ENCODE assay signal across 15 mouse cellular contexts in genomic region chr9:41541327-41541726, GRCm38 (mm10).
DNase-seq lines count a peak whose midpoint lies in the region; ATAC-seq and TF ChIP-seq lines count a peak whose summit lies in the region.
"Had no signal": no experiment of that assay in that cellular context is flagged by ENCODE, and none has a peak within 500 bp of the region (broad histone marks: within the 10 kb centered on the region; RNA-seq: fewer than 3 reads in every experiment).

No protein-coding gene starts in this region.

- H3K4me2 ChIP-seq in hindbrain, postnatal 0 days (ENCODE audit: low read depth, low read length): no peak overlapping the region
- no peak overlapping the region for H3K4me2 ChIP-seq in forebrain, embryonic 16.5 days (ENCODE audit: low read length)
- H3K4me2 ChIP-seq in hindbrain, embryonic 15.5 days: no peak overlapping the region
- H3K4me2 ChIP-seq in neural tube, embryonic 15.5 days: peak overlapping the region; percentile 11; the same call in 1 of the 2 replicates
- no peak overlapping the region for H3K4me2 ChIP-seq in intestine, embryonic 16.5 days (ENCODE audit: low read depth, low read length)
- H3K4me2 ChIP-seq: limb, embryonic 13.5 days; liver, embryonic 15.5 days had no signal

- DNase-seq in hindbrain, embryonic 10.5 days (ENCODE audit: low spot score): no peak
- DNase-seq in hindbrain, postnatal 0 days (ENCODE audit: low spot score): no peak
- DNase-seq in liver: no peak
- DNase-seq: B cell, adult 2 months; cerebellum, adult 9-10 months; kidney, adult 18-20 months; spleen, adult 18-20 months; thymus, postnatal 4 days had no signal

- ATAC-seq in hindbrain, postnatal 0 days: no peak
- no peak for ATAC-seq in forebrain, embryonic 16.5 days
- ATAC-seq in hindbrain, embryonic 15.5 days (ENCODE audit: low FRiP score, low read depth): peak; percentile 51; the same call in 1 of the 2 replicates
- peak; percentile 50; the same call in 1 of the 2 replicates for ATAC-seq in neural tube, embryonic 15.5 days (ENCODE audit: low FRiP score)
- no peak for ATAC-seq in intestine, embryonic 16.5 days

- no peaks in the 10 kb centered on the region for H3K9me3 ChIP-seq in hindbrain, embryonic 10.5 days
- no peaks in the 10 kb centered on the region for H3K9me3 ChIP-seq in hindbrain, postnatal 0 days (ENCODE audit: low read length)
- no peaks in the 10 kb centered on the region for H3K9me3 ChIP-seq in forebrain, embryonic 16.5 days (ENCODE audit: control insufficient read depth, low read length)
- H3K9me3 ChIP-seq in hindbrain, embryonic 15.5 days: no peaks in the 10 kb centered on the region
- H3K9me3 ChIP-seq in neural tube, embryonic 15.5 days (replicated peaks): no peaks in the 10 kb centered on the region
- no peaks in the 10 kb centered on the region for H3K9me3 ChIP-seq in intestine, embryonic 16.5 days (ENCODE audit: control insufficient read depth, low read length)
- H3K9me3 ChIP-seq: limb, embryonic 13.5 days; liver, embryonic 15.5 days had no signal

- no peaks in the 10 kb centered on the region for H3K4me1 ChIP-seq in hindbrain, embryonic 10.5 days (replicated peaks)
- no peaks in the 10 kb centered on the region for H3K4me1 ChIP-seq in hindbrain, postnatal 0 days (ENCODE audit: insufficient read depth, low read length)
- no peaks in the 10 kb centered on the region for H3K4me1 ChIP-seq in forebrain, embryonic 16.5 days (replicated peaks; ENCODE audit: control insufficient read depth, insufficient read depth, low read length)
- H3K4me1 ChIP-seq in hindbrain, embryonic 15.5 days (replicated peaks): peaks cover 13% of the 10 kb centered on the region
- peaks cover 11% of the 10 kb centered on the region for H3K4me1 ChIP-seq in neural tube, embryonic 15.5 days
- no peaks in the 10 kb centered on the region; the same call in 1 of the 2 replicates for H3K4me1 ChIP-seq in intestine, embryonic 16.5 days (ENCODE audit: control insufficient read depth, insufficient read depth, low read length)
- H3K4me1 ChIP-seq: limb, embryonic 13.5 days; liver, embryonic 15.5 days had no signal

- WGBS in hindbrain, embryonic 10.5 days: 74% methylated on average over 6 of the region's 6 CpGs
- WGBS in hindbrain, postnatal 0 days: 36% methylated on average over 6 of the region's 6 CpGs
- WGBS in forebrain, embryonic 16.5 days: 75% methylated on average over 6 of the region's 6 CpGs
- 39% methylated on average over 6 of the region's 6 CpGs for WGBS in hindbrain, embryonic 15.5 days
- WGBS in neural tube, embryonic 15.5 days: 30% methylated on average over 6 of the region's 6 CpGs
- WGBS in intestine, embryonic 16.5 days: 75% methylated on average over 6 of the region's 6 CpGs

- no peaks in the 10 kb centered on the region for H3K27me3 ChIP-seq in hindbrain, embryonic 10.5 days (ENCODE audit: insufficient read depth, poor library complexity, severe bottlenecking)
- H3K27me3 ChIP-seq in hindbrain, postnatal 0 days (ENCODE audit: insufficient read depth, low read length): no peaks in the 10 kb centered on the region
- no peaks in the 10 kb centered on the region for H3K27me3 ChIP-seq in forebrain, embryonic 16.5 days (replicated peaks; ENCODE audit: control insufficient read depth, insufficient read depth, low read length)
- H3K27me3 ChIP-seq in hindbrain, embryonic 15.5 days: no peaks in the 10 kb centered on the region
- H3K27me3 ChIP-seq in neural tube, embryonic 15.5 days (replicated peaks): no peaks in the 10 kb centered on the region
- no peaks in the 10 kb centered on the region for H3K27me3 ChIP-seq in intestine, embryonic 16.5 days (replicated peaks; ENCODE audit: control insufficient read depth, insufficient read depth, low read length)
- H3K27me3 ChIP-seq: limb, embryonic 13.5 days; liver, embryonic 15.5 days had no signal

- no peak overlapping the region for H3K9ac ChIP-seq in hindbrain, postnatal 0 days (replicated peaks; ENCODE audit: low read length)
- H3K9ac ChIP-seq in forebrain, embryonic 16.5 days (replicated peaks; ENCODE audit: low read depth, low read length): no peak overlapping the region
- H3K9ac ChIP-seq in hindbrain, embryonic 15.5 days: no peak overlapping the region
- no peak overlapping the region for H3K9ac ChIP-seq in neural tube, embryonic 15.5 days (replicated peaks)
- H3K9ac ChIP-seq in intestine, embryonic 16.5 days (ENCODE audit: low read depth, low read length): no peak overlapping the region
- H3K9ac ChIP-seq: limb, embryonic 13.5 days; liver, embryonic 15.5 days had no signal

- H3K4me3 ChIP-seq in hindbrain, embryonic 10.5 days: no peak overlapping the region
- no peak overlapping the region for H3K4me3 ChIP-seq in hindbrain, postnatal 0 days (ENCODE audit: low read length)
- H3K4me3 ChIP-seq in forebrain, embryonic 16.5 days (replicated peaks; ENCODE audit: low read length): no peak overlapping the region
- no peak overlapping the region for H3K4me3 ChIP-seq in hindbrain, embryonic 15.5 days
- H3K4me3 ChIP-seq in neural tube, embryonic 15.5 days (replicated peaks): no peak overlapping the region
- H3K4me3 ChIP-seq in intestine, embryonic 16.5 days (ENCODE audit: low read length): no peak overlapping the region
- H3K4me3 ChIP-seq: limb, embryonic 13.5 days; liver, embryonic 15.5 days had no signal

- TF ChIP-seq CTCF in hindbrain, postnatal 0 days (IDR thresholded peaks at IDR 0.05; ENCODE audit: low read depth): no peak

- peaks cover 31% of the 10 kb centered on the region for H3K36me3 ChIP-seq in hindbrain, embryonic 10.5 days
- H3K36me3 ChIP-seq in hindbrain, postnatal 0 days (ENCODE audit: insufficient read depth, low read length): no peaks in the 10 kb centered on the region
- H3K36me3 ChIP-seq in forebrain, embryonic 16.5 days (ENCODE audit: control insufficient read depth, insufficient read depth): no peaks in the 10 kb centered on the region
- H3K36me3 ChIP-seq in hindbrain, embryonic 15.5 days: no peaks in the 10 kb centered on the region
- H3K36me3 ChIP-seq in neural tube, embryonic 15.5 days: 0 out of 2 replicates have a peak, but pooled peaks cover 3% of the 10 kb centered on the region
- H3K36me3 ChIP-seq in intestine, embryonic 16.5 days (ENCODE audit: control insufficient read depth, insufficient read depth, low read length): no peaks in the 10 kb centered on the region
- H3K36me3 ChIP-seq: limb, embryonic 13.5 days; liver, embryonic 15.5 days had no signal

- peak overlapping the region; percentile 45; the same call in 1 of the 2 replicates for H3K27ac ChIP-seq in hindbrain, embryonic 10.5 days
- H3K27ac ChIP-seq in hindbrain, postnatal 0 days: no peak overlapping the region
- peak overlapping the region; percentile 22; the same call in 1 of the 2 replicates for H3K27ac ChIP-seq in forebrain, embryonic 16.5 days (ENCODE audit: low read length)
- H3K27ac ChIP-seq in hindbrain, embryonic 15.5 days (replicated peaks): peak overlapping the region; percentile 47
- H3K27ac ChIP-seq in neural tube, embryonic 15.5 days (replicated peaks): peak overlapping the region; percentile 63
- H3K27ac ChIP-seq in intestine, embryonic 16.5 days (ENCODE audit: low read length): no peak overlapping the region
- H3K27ac ChIP-seq: kidney, postnatal 0 days; limb, embryonic 13.5 days; liver, embryonic 15.5 days had no signal

Comparison
In these comparisons a context has a peak if more than half of its experiments do, and no peak if none do; other contexts are left out.
1. H3K27ac ChIP-seq: peak in hindbrain, embryonic 10.5 days (single experiment), forebrain, embryonic 16.5 days (single experiment), hindbrain, embryonic 15.5 days (single experiment) and neural tube, embryonic 15.5 days (single experiment); none in hindbrain, postnatal 0 days (single experiment) and intestine, embryonic 16.5 days (single experiment).
2. ATAC-seq: peak in hindbrain, embryonic 15.5 days (single experiment) and neural tube, embryonic 15.5 days (single experiment); none in hindbrain, postnatal 0 days (single experiment), forebrain, embryonic 16.5 days (single experiment) and intestine, embryonic 16.5 days (single experiment).